Mouse (Mus musculus) lung, postnatal 0 days (tissue): Measurements from ENCODE around the gene Ces1c.

ENCODE experiments used
- CTCF ChIP-seq: IDR thresholded peaks from 2 replicates; pipeline ENCODE4 v1.5.1; 2016; ENCODE audit warnings: antibody characterized with exemption, mild to moderate bottlenecking
- EP300 ChIP-seq: IDR thresholded peaks from 2 replicates; pipeline ENCODE4 v1.6.1; 2016; ENCODE audit warnings: antibody characterized with exemption, mild to moderate bottlenecking, control low read depth

DNA sequence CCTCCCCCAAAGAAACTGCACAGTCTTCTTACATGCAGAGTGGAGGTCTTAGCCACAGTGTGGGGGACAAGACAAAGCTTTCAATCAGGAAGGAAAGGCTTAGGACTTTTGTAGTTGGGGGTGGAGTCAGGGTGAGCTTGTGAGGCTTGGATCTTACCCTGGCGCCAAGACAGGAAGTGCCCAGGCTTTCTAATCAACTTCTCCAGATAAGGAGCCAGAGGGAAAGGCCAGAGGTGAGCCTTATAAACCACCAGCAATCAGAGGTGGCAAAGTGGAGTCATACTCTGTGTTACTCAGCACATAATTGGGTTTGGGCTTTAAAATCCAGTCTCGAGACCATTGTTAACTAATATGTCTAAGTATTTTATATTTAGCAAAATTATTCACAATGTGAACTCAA is 75.8 kb downstream of the Ces1c start:
- TF ChIP-seq CTCF = no peak
- TF ChIP-seq EP300 = no peak
